Mouse (Mus musculus) MEL (cell line): ENCODE measurements at regions not wholly inside any gene's neighbourhood (a gene's known extent, or its start where the extent isn't known, plus 50 kb on each side); places are given as distances from the start of the nearest gene placed in this dataset.

Experiments used
- CTCF ChIP-seq, 3 experiments: IDR thresholded peaks in 2 of 3; conservative IDR thresholded peaks in 1 of 3; 2 replicates each; pipeline ENCODE4 v1.5.1; 2011 to 2012; ENCODE audit warnings: low read length in 3 of 3, low read depth in 2 of 3, mild to moderate bottlenecking in 2 of 3, improper control_type of control experiment in 1 of 3, inconsistent platforms in 1 of 3, mixed read lengths in 1 of 3, moderate library complexity in 1 of 3; ENCODE audit not compliant: control insufficient read depth in 1 of 3, insufficient read depth in 1 of 3, poor library complexity in 1 of 3, severe bottlenecking in 1 of 3
- EP300 ChIP-seq, 2 experiments: IDR thresholded peaks; 2 replicates each; pipeline ENCODE4 v1.6.1; 2011; ENCODE audit warnings: improper control_type of control experiment in 2 of 2, low read length in 2 of 2, low read depth in 1 of 2, mild to moderate bottlenecking in 1 of 2
- MYC ChIP-seq: IDR thresholded peaks from 2 replicates; pipeline ENCODE4 v1.6.1; 2011; ENCODE audit warnings: low read depth, mild to moderate bottlenecking, low read length, improper control_type of control experiment, moderate library complexity
- POLR2A ChIP-seq, 2 experiments: IDR thresholded peaks; 2 replicates each; pipeline ENCODE4 v1.6.1; 2011 to 2012; ENCODE audit warnings: low read length in 2 of 2, mild to moderate bottlenecking in 2 of 2, control low read depth in 1 of 2, improper control_type of control experiment in 1 of 2, low read depth in 1 of 2, moderate library complexity in 1 of 2; ENCODE audit not compliant: control insufficient read depth in 1 of 2, insufficient read depth in 1 of 2, poor library complexity in 1 of 2
- TCF12 ChIP-seq: IDR thresholded peaks from 2 replicates; pipeline ENCODE4 v1.6.1; 2014; ENCODE audit warnings: low read depth, mild to moderate bottlenecking, inconsistent platforms, low read length, improper control_type of control experiment, moderate library complexity
- USF1 ChIP-seq: IDR thresholded peaks from 2 replicates; pipeline ENCODE4 v1.6.1; 2014; ENCODE audit warnings: low read depth, mild to moderate bottlenecking, inconsistent platforms, low read length, improper control_type of control experiment, moderate library complexity
- ZNF384 ChIP-seq: IDR thresholded peaks from 2 replicates; pipeline ENCODE4 v1.6.1; 2012; ENCODE audit warnings: low read depth, mild to moderate bottlenecking, inconsistent platforms, low read length, improper control_type of control experiment

DNA sequence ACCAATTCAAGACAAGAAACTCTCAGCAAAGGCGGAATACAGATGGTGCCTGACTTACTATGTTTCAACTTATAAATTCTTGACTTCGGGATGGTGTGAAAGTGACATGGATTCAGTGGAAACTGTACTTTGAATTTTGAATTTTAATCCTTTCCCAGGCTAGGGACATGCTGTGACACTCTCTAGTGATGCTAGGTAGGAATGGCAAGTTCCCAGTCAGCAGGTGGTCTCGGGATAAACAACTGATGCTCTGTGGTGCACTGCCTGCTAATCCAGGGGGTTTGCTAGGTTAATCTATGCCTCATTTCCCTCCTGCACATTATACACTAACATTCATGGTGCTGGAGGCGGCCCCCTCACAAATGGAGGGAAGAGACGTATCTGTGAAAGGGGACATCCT lies 175.0 kb upstream of the Tshz3 start:
- TF ChIP-seq TCF12 (no peak), POLR2A (IDR thresholded peaks at IDR 0.05; ENCODE audit: control insufficient read depth in 1 of 2, insufficient read depth in 1 of 2, low read depth in 1 of 2, low read length in 2 of 2, poor library complexity in 1 of 2) (no peak), USF1 (no peak), CTCF (IDR thresholded peaks at IDR 0.05 in 2 of 3, conservative IDR thresholded peaks at IDR 0.05 in 1 of 3; ENCODE audit: control insufficient read depth in 1 of 3, insufficient read depth in 1 of 3, low read depth in 2 of 3, low read length in 3 of 3, poor library complexity in 1 of 3, severe bottlenecking in 1 of 3) (no peak), MYC (no peak), ZNF384 (no peak), EP300 (IDR thresholded peaks at IDR 0.05; ENCODE audit: low read depth in 1 of 2, low read length in 2 of 2) (no peak)
